In the genomic region with DNA sequence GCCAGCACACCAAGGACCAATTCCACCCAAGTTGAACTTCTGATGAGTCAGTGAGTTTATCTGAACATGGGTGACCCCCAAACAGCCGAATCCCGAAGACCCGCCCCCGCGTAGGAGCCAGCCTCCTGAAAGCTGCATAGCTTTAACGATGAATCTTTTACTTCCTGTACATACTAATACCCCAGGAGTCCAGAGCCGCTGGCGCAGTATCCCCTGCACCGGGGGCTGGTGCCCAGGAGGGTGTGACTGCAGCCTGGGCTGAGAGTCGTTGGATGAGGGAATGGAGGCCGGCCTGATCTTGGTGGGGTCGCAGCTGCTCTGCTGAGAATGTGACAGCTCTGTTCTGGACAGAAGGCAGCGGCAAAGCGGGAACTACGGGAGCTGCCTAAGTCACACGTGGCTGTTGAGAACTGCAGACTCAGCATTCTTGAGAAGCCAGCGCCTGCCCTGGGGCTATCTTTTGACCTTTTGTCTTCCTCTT, we compare ENCODE assay signal across 9 mouse cellular contexts. TPM values are rescaled to one million over a fixed set of nuclear protein-coding genes. Genes with fewer than 3 reads are reported as not detected.
DNase-seq lines count a peak whose midpoint lies in the region; ATAC-seq and TF ChIP-seq lines count a peak whose summit lies in the region.
"Had no signal": no experiment of that assay in that cellular context is flagged by ENCODE, and none has a peak within 500 bp of the region (broad histone marks: within the 10 kb centered on the region; RNA-seq: fewer than 3 reads in every experiment).

No protein-coding gene starts in this region.

- H3K4me2 ChIP-seq in forebrain, embryonic 16.5 days (ENCODE audit: low read length) = peak overlapping the region; percentile 38
- H3K4me2 ChIP-seq in kidney, embryonic 15.5 days = peak overlapping the region; percentile 65
- peak overlapping the region; percentile 46 for H3K4me2 ChIP-seq in midbrain, embryonic 13.5 days (replicated peaks)

- TF ChIP-seq POLR2A in thymus, adult 2 months (IDR thresholded peaks at IDR 0.05; ENCODE audit: control insufficient read depth, extremely low read depth, insufficient read depth, low read length, poor library complexity) = no peak

- peaks cover 5% of the 10 kb centered on the region; the same call in 1 of the 2 replicates for H3K27me3 ChIP-seq in E14TG2a.4 (ENCODE audit: insufficient read depth, low read length)
- no peaks in the 10 kb centered on the region for H3K27me3 ChIP-seq in forebrain, embryonic 16.5 days (replicated peaks; ENCODE audit: control insufficient read depth, insufficient read depth, low read length)
- H3K27me3 ChIP-seq in kidney, embryonic 15.5 days = no peaks in the 10 kb centered on the region
- no peaks in the 10 kb centered on the region for H3K27me3 ChIP-seq in midbrain, embryonic 13.5 days
- H3K27me3 ChIP-seq in thymus, adult 2 months (ENCODE audit: control insufficient read depth, insufficient read depth, low read length) = no peaks in the 10 kb centered on the region

- H3K36me3 ChIP-seq in E14TG2a.4 (ENCODE audit: insufficient read depth, low read length) = no peaks in the 10 kb centered on the region
- no peaks in the 10 kb centered on the region for H3K36me3 ChIP-seq in forebrain, embryonic 16.5 days (ENCODE audit: control insufficient read depth, insufficient read depth)
- H3K36me3 ChIP-seq in kidney, embryonic 15.5 days = no peaks in the 10 kb centered on the region
- no peaks in the 10 kb centered on the region for H3K36me3 ChIP-seq in midbrain, embryonic 13.5 days
- H3K36me3 ChIP-seq in thymus, adult 2 months (ENCODE audit: control insufficient read depth, insufficient read depth, low read length) = no peaks in the 10 kb centered on the region

- peak overlapping the region; percentile 40; the same call in 1 of the 2 replicates for H3K9ac ChIP-seq in forebrain, embryonic 16.5 days (replicated peaks; ENCODE audit: low read depth, low read length)
- H3K9ac ChIP-seq in kidney, embryonic 15.5 days = peak overlapping the region; percentile 26; the same call in 1 of the 2 replicates
- H3K9ac ChIP-seq in midbrain, embryonic 13.5 days (replicated peaks) = 0 out of 2 replicates have a peak overlapping the region, but pooled peaks have one; percentile 28

- H3K4me3 ChIP-seq in E14TG2a.4 (replicated peaks; ENCODE audit: low read length) = peak overlapping the region; percentile 71
- H3K4me3 ChIP-seq in forebrain, embryonic 16.5 days (replicated peaks; ENCODE audit: low read length) = no peak overlapping the region
- peak overlapping the region; percentile 35 for H3K4me3 ChIP-seq in kidney, embryonic 15.5 days (replicated peaks)
- peak overlapping the region; percentile 19; the same call in 1 of the 2 replicates for H3K4me3 ChIP-seq in midbrain, embryonic 13.5 days (replicated peaks)
- H3K4me3 ChIP-seq in thymus, adult 2 months (ENCODE audit: control insufficient read depth, insufficient read depth, low read length) = no peak overlapping the region

- H3K27ac ChIP-seq in forebrain, embryonic 16.5 days (ENCODE audit: low read length) = no peak overlapping the region
- peak overlapping the region; percentile 81 for H3K27ac ChIP-seq in kidney, embryonic 15.5 days
- H3K27ac ChIP-seq in midbrain, embryonic 13.5 days = no peak overlapping the region
- H3K27ac ChIP-seq in thymus, adult 2 months (ENCODE audit: control insufficient read depth, insufficient read depth, low read length) = no peak overlapping the region

- peak; percentile 33 for DNase-seq in Muller cell, postnatal 12 days (ENCODE audit: inconsistent ontology term)
- no peak for DNase-seq in thymus, adult 2 months
- DNase-seq in right cerebral cortex, postnatal 10 days (ENCODE audit: low spot score in 2 of 2) = no peak
- DNase-seq in left cerebral cortex, postnatal 4 days = no peak

- 21% methylated on average over 17 of the region's 17 CpGs for WGBS in forebrain, embryonic 16.5 days
- 7% methylated on average over 17 of the region's 17 CpGs for WGBS in kidney, embryonic 15.5 days
- 19% methylated on average over 17 of the region's 17 CpGs for WGBS in midbrain, embryonic 13.5 days
- WGBS in thymus, adult 2 months = 20% methylated on average over 17 of the region's 17 CpGs

- peaks cover 4% of the 10 kb centered on the region; the same call in 1 of the 2 replicates for H3K9me3 ChIP-seq in E14TG2a.4 (ENCODE audit: low read length)
- no peaks in the 10 kb centered on the region for H3K9me3 ChIP-seq in forebrain, embryonic 16.5 days (ENCODE audit: control insufficient read depth, low read length)
- no peaks in the 10 kb centered on the region for H3K9me3 ChIP-seq in kidney, embryonic 15.5 days (replicated peaks)
- no peaks in the 10 kb centered on the region for H3K9me3 ChIP-seq in midbrain, embryonic 13.5 days

- no peak for TF ChIP-seq CTCF in E14TG2a.4 (conservative IDR thresholded peaks at IDR 0.05; ENCODE audit: low read length)
- no peak for TF ChIP-seq CTCF in thymus, adult 2 months (IDR thresholded peaks at IDR 0.05; ENCODE audit: borderline replicate concordance, control insufficient read depth, extremely low read depth, insufficient read depth, low read length, poor library complexity)

- 0 out of 2 replicates have a peak, but pooled peaks have one; percentile 26 for ATAC-seq in forebrain, embryonic 16.5 days
- peak; percentile 34 for ATAC-seq in kidney, embryonic 15.5 days (replicated peaks; ENCODE audit: low FRiP score)
- ATAC-seq in midbrain, embryonic 13.5 days = no peak

- intact Hi-C loops in left cerebral cortex, postnatal 4 days (cut with DNase I) = no loop called here

- peaks cover 72% of the 10 kb centered on the region for H3K4me1 ChIP-seq in E14TG2a.4 (replicated peaks; ENCODE audit: low read depth, low read length)
- peaks cover 11% of the 10 kb centered on the region; the same call in 1 of the 2 replicates for H3K4me1 ChIP-seq in forebrain, embryonic 16.5 days (replicated peaks; ENCODE audit: control insufficient read depth, insufficient read depth, low read length)
- H3K4me1 ChIP-seq in kidney, embryonic 15.5 days = peaks cover 27% of the 10 kb centered on the region
- H3K4me1 ChIP-seq in midbrain, embryonic 13.5 days (replicated peaks) = peaks cover 26% of the 10 kb centered on the region
- 0 out of 2 replicates have a peak, but pooled peaks cover 4% of the 10 kb centered on the region for H3K4me1 ChIP-seq in thymus, adult 2 months (replicated peaks; ENCODE audit: control insufficient read depth, insufficient read depth, low read length)

RNA-seq across cellular contexts. Expression of a gene that starts 28.2 kb away (rescaled TPM):
- polyA plus RNA-seq in forebrain, embryonic 16.5 days (2015; fragmentation: Nextera tagmentation; extraction: Ambion mirVana) = 42.1 and 48.9 TPM in 2 replicates
- 180 and 185 TPM in 2 replicates for polyA plus RNA-seq in kidney, embryonic 15.5 days (2015; fragmentation: Nextera tagmentation; extraction: Ambion mirVana)
- polyA plus RNA-seq in midbrain, embryonic 13.5 days (2015; fragmentation: Nextera tagmentation; extraction: Ambion mirVana) = 37.3 and 41.4 TPM in 2 replicates
- 294 and 330 TPM in 2 replicates for polyA plus RNA-seq in thymus, adult 2 months (2012; rRNA removed)
- 100 to 1,000 TPM; 548 to 589 TPM for total RNA-seq in left cerebral cortex, postnatal 4 days (2021)

RNA-seq across cellular contexts. Expression of a gene that starts 48.0 kb away (rescaled TPM):
- 16,411 and 16,831 TPM in 2 replicates for polyA plus RNA-seq in forebrain, embryonic 16.5 days (2015; fragmentation: Nextera tagmentation; extraction: Ambion mirVana)
- polyA plus RNA-seq in kidney, embryonic 15.5 days (2015; fragmentation: Nextera tagmentation; extraction: Ambion mirVana) = 854 and 1,029 TPM in 2 replicates
- 15,883 and 15,999 TPM in 2 replicates for polyA plus RNA-seq in midbrain, embryonic 13.5 days (2015; fragmentation: Nextera tagmentation; extraction: Ambion mirVana)
- 373 and 432 TPM in 2 replicates for polyA plus RNA-seq in thymus, adult 2 months (2012; rRNA removed)
- 1,000 to 10,000 TPM; 8,276 to 8,744 TPM for total RNA-seq in left cerebral cortex, postnatal 4 days (2021)

RNA-seq across cellular contexts. Expression of a gene that starts 48.1 kb away (rescaled TPM):
- polyA plus RNA-seq in forebrain, embryonic 16.5 days (2015; fragmentation: Nextera tagmentation; extraction: Ambion mirVana) = not detected in 2 replicates
- polyA plus RNA-seq in kidney, embryonic 15.5 days (2015; fragmentation: Nextera tagmentation; extraction: Ambion mirVana) = not detected in 2 replicates
- not detected in 2 replicates for polyA plus RNA-seq in midbrain, embryonic 13.5 days (2015; fragmentation: Nextera tagmentation; extraction: Ambion mirVana)
- polyA plus RNA-seq in thymus, adult 2 months (2012; rRNA removed) = 82.1 and 153 TPM in 2 replicates
- total RNA-seq in left cerebral cortex, postnatal 4 days (2021) = not detected

RNA-seq across cellular contexts. Expression of a gene that starts 53.5 kb away (rescaled TPM):
- 1.3 and 2.2 TPM in 2 replicates for polyA plus RNA-seq in forebrain, embryonic 16.5 days (2015; fragmentation: Nextera tagmentation; extraction: Ambion mirVana)
- polyA plus RNA-seq in kidney, embryonic 15.5 days (2015; fragmentation: Nextera tagmentation; extraction: Ambion mirVana) = 5.9 and 12.6 TPM in 2 replicates
- polyA plus RNA-seq in midbrain, embryonic 13.5 days (2015; fragmentation: Nextera tagmentation; extraction: Ambion mirVana) = 7.5 and 8.2 TPM in 2 replicates
- 1.9 and 2.3 TPM in 2 replicates for polyA plus RNA-seq in thymus, adult 2 months (2012; rRNA removed)
- total RNA-seq in left cerebral cortex, postnatal 4 days (2021) = 1 to 10 TPM; 4.0 to 5.2 TPM
- total RNA-seq: neutrophil, adult 5-6 weeks had no signal

Comparison
In these comparisons a context has a peak if more than half of its experiments do, and no peak if none do; other contexts are left out.
1. H3K4me3 ChIP-seq: peak in E14TG2a.4 (single experiment), kidney, embryonic 15.5 days (single experiment) and midbrain, embryonic 13.5 days (single experiment); none in forebrain, embryonic 16.5 days (single experiment) and thymus, adult 2 months (single experiment).
2. RNA of a gene that starts 48.0 kb away (polyA plus RNA-seq): 16,411 to 16,831 TPM in forebrain, embryonic 16.5 days and 15,883 to 15,999 TPM in midbrain, embryonic 13.5 days; 854 to 1,029 TPM in kidney, embryonic 15.5 days and 373 to 432 TPM in thymus, adult 2 months; every median in the first group is over 10 times any median in the second.
3. RNA of a gene that starts 48.1 kb away (polyA plus RNA-seq): 82.1 to 153 TPM in thymus, adult 2 months; not detected in forebrain, embryonic 16.5 days, not detected in kidney, embryonic 15.5 days and not detected in midbrain, embryonic 13.5 days; every median in the first group is over 10 times any median in the second.
4. Peak in every context shown above with its lines, with median percentiles within 50 percentile points of each other: H3K4me2 ChIP-seq and H3K9ac ChIP-seq.